Mouse (Mus musculus): Measurements from ENCODE around the gene Cypt1. TPM values are rescaled to one million over a fixed set of nuclear protein-coding genes. Genes with fewer than 3 reads are reported as not detected.

Gene Cypt1
- total RNA-seq (2021), result not detected

DNA sequence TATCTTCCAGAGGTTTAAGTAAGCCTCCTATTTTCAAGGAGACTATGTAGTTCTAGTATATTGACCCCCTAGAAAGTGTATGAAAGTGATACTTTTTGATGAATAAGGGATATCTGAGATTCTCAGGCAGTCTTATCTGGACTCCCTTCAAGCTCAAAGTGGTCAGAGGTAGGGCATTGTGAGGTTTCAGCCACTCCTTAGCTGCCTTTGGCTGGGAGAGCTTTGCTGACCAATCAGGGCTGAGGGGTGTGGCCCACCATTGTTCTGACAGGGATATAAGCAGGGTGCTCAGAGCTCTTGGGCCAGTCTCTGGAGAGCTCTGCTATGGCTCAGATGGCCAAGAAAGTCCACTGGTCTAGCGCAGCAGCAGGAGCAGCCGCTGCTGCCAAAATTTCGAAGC, at the start of gene Cypt1:
TSS of gene Cypt1 (plus strand) at position 301 of the 400 bp plus-strand sequence.
- intact Hi-C loops (cut with DNase I), result no loop called here
- DNase-seq (ENCODE audit: low spot score in 2 of 2), result no peak

DNA sequence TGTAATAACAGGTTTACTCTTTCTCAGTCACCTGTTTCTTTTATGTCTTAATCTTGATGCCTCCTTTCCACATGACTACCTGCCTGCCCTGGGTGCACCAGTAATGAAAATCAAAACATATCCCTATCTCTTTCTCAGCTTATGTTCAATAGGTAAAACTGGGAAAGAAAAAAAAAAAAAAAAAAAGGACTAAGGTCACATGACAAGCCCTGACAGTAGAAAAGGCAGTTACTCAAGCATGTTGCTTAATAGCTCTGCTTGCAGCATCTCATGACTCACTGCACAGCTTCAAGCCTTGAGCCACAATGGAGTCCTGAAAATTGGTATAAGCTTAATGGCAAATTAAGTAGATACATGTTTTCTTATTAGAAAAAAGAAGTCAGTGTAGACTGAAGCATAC, 24.1 kb downstream of the Cypt1 start:
- intact Hi-C loops (cut with DNase I), result no loop called here
- DNase-seq (ENCODE audit: low spot score in 2 of 2), result no peak

DNA sequence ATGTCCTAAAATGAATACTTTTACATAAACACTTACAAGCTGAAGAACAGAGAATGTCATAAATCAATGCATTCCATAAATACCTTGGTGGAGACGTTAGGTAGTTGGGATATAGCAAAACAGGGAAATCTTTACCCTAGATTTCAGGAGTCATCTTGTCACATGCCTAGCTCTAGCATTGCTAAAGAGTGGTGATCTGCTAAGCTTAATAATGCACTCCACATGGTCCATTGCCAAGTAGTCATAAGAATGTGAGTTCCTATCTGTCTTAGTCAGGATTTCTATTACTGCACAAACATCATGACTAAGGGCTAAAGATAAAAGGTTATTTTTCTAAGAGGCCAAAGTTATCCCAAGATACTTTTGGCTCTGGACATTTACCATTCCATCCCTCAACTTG, 34.4 kb downstream of the Cypt1 start:
- DNase-seq (ENCODE audit: low spot score in 2 of 2), result no peak
- intact Hi-C loops (cut with DNase I), result no loop called here

DNA sequence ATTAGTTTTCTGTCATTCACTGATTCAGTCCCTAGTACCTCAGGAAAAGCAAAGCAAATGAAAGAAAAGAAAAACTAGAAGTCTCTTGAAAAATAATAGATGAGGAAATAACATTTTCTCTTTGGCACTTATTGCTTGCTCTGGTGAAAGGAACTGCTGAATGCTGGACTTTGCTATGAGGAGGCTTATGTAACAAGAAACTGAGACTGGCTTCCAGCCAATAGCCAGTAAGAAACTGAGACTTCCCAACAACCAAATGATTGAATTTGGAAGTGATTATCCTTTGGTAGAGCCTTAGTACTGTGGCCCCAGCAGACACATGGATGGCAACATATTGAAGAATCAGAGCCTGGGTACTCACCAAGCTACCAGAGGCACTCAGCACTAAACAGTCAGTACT, 35.8 kb downstream of the Cypt1 start:
- intact Hi-C loops (cut with DNase I), result no loop called here
- DNase-seq (ENCODE audit: low spot score in 2 of 2), result peak; percentile 1

Other genes starting within 250 kb of the Cypt1 start
- 10 to 100 TPM; 17.7 to 18.1 TPM for gene Maoa, start 96.8 kb downstream of the Cypt1 start, total RNA-seq (2021)